Comparison of ENCODE assay signal across 26 mouse cellular contexts in the genomic region with DNA sequence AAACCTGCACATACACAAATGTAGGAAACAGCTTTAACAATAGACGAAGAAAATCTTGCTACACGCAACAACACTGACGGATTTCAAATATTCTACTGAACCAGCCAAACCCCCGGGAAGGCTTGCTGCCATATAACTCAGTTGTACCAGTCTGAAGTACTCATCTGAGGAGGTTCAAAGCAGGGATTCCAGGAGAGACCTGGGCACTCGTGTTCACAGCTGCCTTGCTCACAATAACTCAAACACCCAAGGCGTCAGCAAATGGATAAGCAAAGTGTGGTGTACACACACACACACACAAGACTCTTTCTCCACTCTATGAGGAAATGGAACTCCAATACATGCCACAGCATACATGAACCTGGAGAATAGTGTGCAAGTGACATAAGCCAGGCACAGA. TPM values are rescaled to one million over a fixed set of nuclear protein-coding genes. Genes with fewer than 3 reads are reported as not detected.
DNase-seq lines count a peak whose midpoint lies in the region; ATAC-seq and TF ChIP-seq lines count a peak whose summit lies in the region.
"Had no signal": no experiment of that assay in that cellular context is flagged by ENCODE, and none has a peak within 500 bp of the region (broad histone marks: within the 10 kb centered on the region; RNA-seq: fewer than 3 reads in every experiment).

No protein-coding gene starts in this region.

- H3K4me3 ChIP-seq in layer of hippocampus, adult 2 months = peak overlapping the region; percentile 15; the same call in 1 of the 2 replicates
- H3K4me3 ChIP-seq in CH12.LX (replicated peaks in 1 of 3; ENCODE audit: low read depth in 2 of 3, low read length in 2 of 3, poor library complexity in 1 of 3) (peak overlapping the region; percentile 3 to 42 (median 19)), myocyte (no peak overlapping the region)
- H3K4me3 ChIP-seq in bone marrow macrophage, adult 2 months (ENCODE audit: insufficient read depth, low read length) = no peak overlapping the region
- no peak overlapping the region for H3K4me3 ChIP-seq in hindbrain, embryonic 14.5 days (replicated peaks; ENCODE audit: low read length)
- H3K4me3 ChIP-seq: forebrain, embryonic 10.5 days; hindbrain, embryonic 12.5 days had no signal

- H3K4me2 ChIP-seq in CH12.LX (ENCODE audit: insufficient read depth, low read depth, poor library complexity, severe bottlenecking) (peak overlapping the region; percentile 76), myocyte (ENCODE audit: low read depth) (peak overlapping the region; percentile 63)
- H3K4me2 ChIP-seq in hindbrain, embryonic 14.5 days (replicated peaks) = no peak overlapping the region
- H3K4me2 ChIP-seq: heart, embryonic 11.5 days; hindbrain, embryonic 12.5 days had no signal

- peak overlapping the region; percentile 53 for H3K9ac ChIP-seq in CH12.LX (ENCODE audit: insufficient read depth, low read depth)
- no peak overlapping the region for H3K9ac ChIP-seq in hindbrain, embryonic 14.5 days
- H3K9ac ChIP-seq: hindbrain, embryonic 12.5 days had no signal

- no peak for DNase-seq in layer of hippocampus, adult 2 months (ENCODE audit: low spot score in 2 of 2)
- DNase-seq in layer of hippocampus, adult 9-11 months = no peak
- no peak for DNase-seq in CH12.LX (ENCODE audit: extremely low read depth)
- DNase-seq in adrenal gland, adult 8-10 months = no peak
- no peak for DNase-seq in hindbrain, embryonic 14.5 days (ENCODE audit: low spot score)
- no peak for DNase-seq in thymus, adult 18-20 months
- DNase-seq: adrenal gland, adult 2 months; adrenal gland, postnatal 25 days; cerebellum, adult 11 months; cerebellum, adult 2 months; cerebellum, adult 9-11 months; cerebellum, postnatal 25 days; gastrocnemius, postnatal 14 days; kidney, adult 18-20 months had no signal

- H3K36me3 ChIP-seq in CH12.LX (replicated peaks in 1 of 2; ENCODE audit: control insufficient read depth in 1 of 2, insufficient read depth in 1 of 2, low read length in 1 of 2) (peaks cover 16 to 65% of the 10 kb centered on the region in 2 experiments), myocyte (ENCODE audit: control insufficient read depth, insufficient read depth) (no peaks in the 10 kb centered on the region)
- no peaks in the 10 kb centered on the region for H3K36me3 ChIP-seq in hindbrain, embryonic 14.5 days (replicated peaks; ENCODE audit: control insufficient read depth, insufficient read depth)
- H3K36me3 ChIP-seq: forebrain, embryonic 10.5 days; G1E; hindbrain, embryonic 12.5 days had no signal

- TF ChIP-seq CTCF in layer of hippocampus, adult 2 months (conservative IDR thresholded peaks at IDR 0.05) = no peak
- TF ChIP-seq CTCF in CH12.LX (conservative IDR thresholded peaks at IDR 0.05 in 1 of 2, IDR thresholded peaks at IDR 0.05 in 1 of 2; ENCODE audit: low read depth in 2 of 2, low read length in 2 of 2) = no peak
- no peak for TF ChIP-seq CTCF in bone marrow macrophage, adult 2 months (IDR thresholded peaks at IDR 0.05; ENCODE audit: low read depth, low read length)

- no peak for TF ChIP-seq RAD21 in CH12.LX (IDR thresholded peaks at IDR 0.05; ENCODE audit: low read depth, low read length)

- TF ChIP-seq POLR2A in CH12.LX (IDR thresholded peaks at IDR 0.05; ENCODE audit: low read depth, low read length) = no peak; the same call in 1 of the 2 replicates
- TF ChIP-seq POLR2A in bone marrow macrophage, adult 2 months (IDR thresholded peaks at IDR 0.05; ENCODE audit: borderline replicate concordance, low read depth, low read length) = no peak
- TF ChIP-seq POLR2A in myocyte (IDR thresholded peaks at IDR 0.05; ENCODE audit: insufficient read length, low read depth) = no peak

- H3K79me2 ChIP-seq in CH12.LX (replicated peaks; ENCODE audit: control insufficient read depth, extremely low read depth, insufficient read depth, poor library complexity, severe bottlenecking) (peaks cover 84% of the 10 kb centered on the region), myocyte (ENCODE audit: control insufficient read depth, insufficient read depth) (peaks cover 35% of the 10 kb centered on the region)

- in situ Hi-C loops in CH12.LX (cut with MboI; ENCODE audit: low pct_ligation_motif_present, low pct_unique_long_range_greater_than_20kb, low sequenced_read_pairs) = no loop called here

- H3K27ac ChIP-seq in layer of hippocampus, adult 2 months = peak overlapping the region; percentile 88
- H3K27ac ChIP-seq in CH12.LX (ENCODE audit: insufficient read depth, low read depth) = peak overlapping the region; percentile 94
- H3K27ac ChIP-seq in bone marrow macrophage, adult 2 months (ENCODE audit: insufficient read depth, low read depth, low read length) = peak overlapping the region; percentile 11; the same call in 1 of the 2 replicates
- H3K27ac ChIP-seq in hindbrain, embryonic 14.5 days = no peak overlapping the region
- H3K27ac ChIP-seq: forebrain, embryonic 10.5 days; hindbrain, embryonic 12.5 days; hindbrain, postnatal 0 days had no signal

- dilution Hi-C loops in CH12.LX (cut with MboI; ENCODE audit: extremely low pct_ligation_motif_present, extremely low pct_unique_long_range_greater_than_20kb, low sequenced_read_pairs) = no loop called here

- ATAC-seq in hindbrain, embryonic 14.5 days (ENCODE audit: low FRiP score) = no peak
- ATAC-seq: CD4-positive, CD25-positive, alpha-beta regulatory T cell, adult 4 months; forebrain, embryonic 14.5 days; hindbrain, postnatal 0 days; inflammation-experienced regulatory T-cells, adult 6 months; intestine, embryonic 16.5 days; Patski had no signal

- H3ac ChIP-seq in myocyte (ENCODE audit: control insufficient read depth, insufficient read length) = no peak overlapping the region

- H3K4me1 ChIP-seq in CH12.LX (ENCODE audit: control insufficient read depth in 1 of 2, insufficient read depth in 2 of 2) = peaks cover 48 to 96% of the 10 kb centered on the region in 2 experiments
- peaks cover 86% of the 10 kb centered on the region for H3K4me1 ChIP-seq in bone marrow macrophage, adult 2 months (ENCODE audit: control insufficient read depth, insufficient read depth, low read length)
- 0 out of 2 replicates have a peak, but pooled peaks cover 6% of the 10 kb centered on the region for H3K4me1 ChIP-seq in hindbrain, embryonic 14.5 days (replicated peaks; ENCODE audit: control insufficient read depth, insufficient read depth, low read length)
- H3K4me1 ChIP-seq: hindbrain, embryonic 12.5 days had no signal

- no peaks in the 10 kb centered on the region for H3K27me3 ChIP-seq in CH12.LX (replicated peaks)
- H3K27me3 ChIP-seq in myocyte (ENCODE audit: control insufficient read depth, insufficient read depth, insufficient read length) = no peaks in the 10 kb centered on the region
- no peaks in the 10 kb centered on the region for H3K27me3 ChIP-seq in hindbrain, embryonic 14.5 days (ENCODE audit: control insufficient read depth, insufficient read depth, low read length)
- H3K27me3 ChIP-seq: hindbrain, embryonic 12.5 days; Patski had no signal

- peaks cover 9% of the 10 kb centered on the region for H3K9me3 ChIP-seq in CH12.LX (replicated peaks; ENCODE audit: low read length)
- H3K9me3 ChIP-seq in hindbrain, embryonic 14.5 days (ENCODE audit: control insufficient read depth, low read length) = no peaks in the 10 kb centered on the region
- H3K9me3 ChIP-seq: forebrain, embryonic 10.5 days; G1E; hindbrain, embryonic 12.5 days had no signal

- TF ChIP-seq EP300 in CH12.LX (IDR thresholded peaks at IDR 0.05; ENCODE audit: low read length) = peak; percentile 24; the same call in 1 of the 2 replicates

- WGBS in hindbrain, embryonic 14.5 days = 91% methylated on average over 6 of the region's 6 CpGs

TF ChIP-seq in CH12.LX, 34 proteins besides CTCF, POLR2A, EP300 and RAD21 (continues in another document):
- no peak for TF ChIP-seq MAFK (IDR thresholded peaks at IDR 0.05; ENCODE audit: insufficient replicate concordance, low read length)
- TF ChIP-seq USF1 (IDR thresholded peaks at IDR 0.05; ENCODE audit: low read depth, low read length) = no peak
- TF ChIP-seq ZMIZ1 (IDR thresholded peaks at IDR 0.05; ENCODE audit: low read depth, low read length) = no peak; the same call in 1 of the 2 replicates
- TF ChIP-seq UBTF (IDR thresholded peaks at IDR 0.05; ENCODE audit: low read depth, low read length) = no peak
- 0 out of 2 replicates have a peak, but pooled peaks have one; percentile 13 for TF ChIP-seq MEF2A (IDR thresholded peaks at IDR 0.05; ENCODE audit: borderline replicate concordance, low read depth, low read length)
- TF ChIP-seq CHD2 (IDR thresholded peaks at IDR 0.05; ENCODE audit: low read length) = 0 out of 2 replicates have a peak, but pooled peaks have one; percentile 29
- no peak for TF ChIP-seq NELFE (IDR thresholded peaks at IDR 0.05; ENCODE audit: low read depth, low read length)
- TF ChIP-seq ZKSCAN1 (IDR thresholded peaks at IDR 0.05; ENCODE audit: borderline replicate concordance, low read depth, low read length) = no peak
- TF ChIP-seq BHLHE40 (IDR thresholded peaks at IDR 0.05; ENCODE audit: low read depth, low read length) = no peak

TF ChIP-seq in myocyte, 11 proteins besides CTCF, POLR2A, EP300 and RAD21:
- TF ChIP-seq TCF12 (IDR thresholded peaks at IDR 0.05; ENCODE audit: insufficient read depth, poor library complexity, severe bottlenecking) = no peak
- TF ChIP-seq TCF3 (IDR thresholded peaks at IDR 0.05; ENCODE audit: insufficient read length, low read depth) = no peak
- TF ChIP-seq POLR2AphosphoS2 (IDR thresholded peaks at IDR 0.05; ENCODE audit: insufficient read length, low read depth) = no peak
- no peak for TF ChIP-seq MYOG (IDR thresholded peaks at IDR 0.05; ENCODE audit: control insufficient read depth in 1 of 3, insufficient read depth in 1 of 3, insufficient read length in 2 of 3, low read depth in 2 of 3)
- TF ChIP-seq MAX (IDR thresholded peaks at IDR 0.05; ENCODE audit: low read depth) = no peak
- no peak for TF ChIP-seq E2F4 (IDR thresholded peaks at IDR 0.05; ENCODE audit: insufficient read depth)
- no peak for TF ChIP-seq SRF (IDR thresholded peaks at IDR 0.05; ENCODE audit: control insufficient read depth, insufficient read length, low read depth)
- no peak for TF ChIP-seq USF1 (IDR thresholded peaks at IDR 0.05; ENCODE audit: low read depth)
- no peak for TF ChIP-seq CEBPB (IDR thresholded peaks at IDR 0.05; ENCODE audit: insufficient read depth, poor library complexity, severe bottlenecking)
- TF ChIP-seq MYOD1 (IDR thresholded peaks at IDR 0.05; ENCODE audit: control insufficient read depth in 1 of 3, insufficient read length in 2 of 3, low read depth in 2 of 3) = no peak
- no peak for TF ChIP-seq REST (IDR thresholded peaks at IDR 0.05; ENCODE audit: insufficient read depth, insufficient read length)

RNA-seq across cellular contexts. Expression of a gene that starts 29.5 kb away (rescaled TPM):
- 10 to 100 TPM; 58.7 to 59.4 TPM for total RNA-seq in layer of hippocampus, adult 2 months (2021)
- total RNA-seq in CH12.LX (2012; rRNA removed) (38.1 and 50.0 TPM in 2 replicates), CH12.LX (2014; rRNA removed) (69.1 and 69.6 TPM in 2 replicates)
- polyA plus RNA-seq in CH12.LX (2012; ENCODE audit: insufficient read length, low read depth) (55.3 and 60.3 TPM in 2 replicates), myocyte (2012; fragmentation: generic; extraction: Trizol) (5.7 TPM)
- 7.8 and 9.5 TPM in 2 replicates for polyA plus RNA-seq in bone marrow macrophage, adult 2 months (2012; ENCODE audit: insufficient read depth, insufficient read length, missing spikeins)
- 1 to 10 TPM; 1.1 to 3.8 (median 2.7) TPM for total RNA-seq in adrenal gland, adult 8-10 months (2022)
- polyA plus RNA-seq in hindbrain, embryonic 14.5 days (2014; fragmentation: Nextera tagmentation; extraction: Ambion mirVana) = 0.65 and 1.3 TPM in 2 replicates
- polyA plus RNA-seq: CD4-positive, CD25-positive, alpha-beta regulatory T cell, adult 4 months; G1E; inflammation-experienced regulatory T-cells, adult 6 months had no signal

Comparison
In these comparisons a context has a peak if more than half of its experiments do, and no peak if none do; other contexts are left out.
1. H3K4me3 ChIP-seq: peak in layer of hippocampus, adult 2 months (single experiment) and CH12.LX (3 of 3); none in bone marrow macrophage, adult 2 months (single experiment), myocyte (single experiment) and hindbrain, embryonic 14.5 days (single experiment).